Comparison of ENCODE assay signal across 8 mouse cellular contexts in genomic region chr11:100758707-100759610, GRCm38 (mm10). TPM values are rescaled to one million over a fixed set of nuclear protein-coding genes. Genes with fewer than 3 reads are reported as not detected.
DNase-seq lines count a peak whose midpoint lies in the region; ATAC-seq and TF ChIP-seq lines count a peak whose summit lies in the region.

No protein-coding gene starts in this region.

- no peak for ATAC-seq in heart, embryonic 15.5 days (replicated peaks; ENCODE audit: insufficient number of reproducible peaks, insufficient read depth, low FRiP score, low read depth)
- ATAC-seq in midbrain, embryonic 12.5 days (ENCODE audit: low FRiP score, low read depth) = no peak

- no peak overlapping the region for H3K27ac ChIP-seq in bone marrow macrophage, adult 2 months (ENCODE audit: insufficient read depth, low read depth, low read length)
- H3K27ac ChIP-seq in heart, embryonic 15.5 days = no peak overlapping the region
- peak overlapping the region; percentile 74 for H3K27ac ChIP-seq in limb, embryonic 10.5 days
- H3K27ac ChIP-seq in midbrain, embryonic 12.5 days (replicated peaks) = peak overlapping the region; percentile 56

- H3K9me3 ChIP-seq in heart, embryonic 15.5 days (replicated peaks) = no peaks in the 10 kb centered on the region
- H3K9me3 ChIP-seq in limb, embryonic 10.5 days (replicated peaks) = no peaks in the 10 kb centered on the region
- H3K9me3 ChIP-seq in midbrain, embryonic 12.5 days = no peaks in the 10 kb centered on the region

- H3K4me3 ChIP-seq in bone marrow macrophage, adult 2 months (ENCODE audit: insufficient read depth, low read length) = peak overlapping the region; percentile 48
- H3K4me3 ChIP-seq in heart, embryonic 15.5 days = peak overlapping the region; percentile 30
- H3K4me3 ChIP-seq in limb, embryonic 10.5 days = peak overlapping the region; percentile 46
- peak overlapping the region; percentile 52 for H3K4me3 ChIP-seq in midbrain, embryonic 12.5 days

- no peaks in the 10 kb centered on the region for H3K36me3 ChIP-seq in heart, embryonic 15.5 days
- no peaks in the 10 kb centered on the region for H3K36me3 ChIP-seq in limb, embryonic 10.5 days
- no peaks in the 10 kb centered on the region for H3K36me3 ChIP-seq in midbrain, embryonic 12.5 days

- no peak for TF ChIP-seq POLR2A in bone marrow macrophage, adult 2 months (IDR thresholded peaks at IDR 0.05; ENCODE audit: borderline replicate concordance, low read depth, low read length)

- H3K4me1 ChIP-seq in bone marrow macrophage, adult 2 months (ENCODE audit: control insufficient read depth, insufficient read depth, low read length) = peaks cover 9% of the 10 kb centered on the region
- H3K4me1 ChIP-seq in heart, embryonic 15.5 days (replicated peaks) = peaks cover 14% of the 10 kb centered on the region
- H3K4me1 ChIP-seq in limb, embryonic 10.5 days = peaks cover 24% of the 10 kb centered on the region
- H3K4me1 ChIP-seq in midbrain, embryonic 12.5 days = peaks cover 28% of the 10 kb centered on the region

- H3K9ac ChIP-seq in heart, embryonic 15.5 days = no peak overlapping the region
- H3K9ac ChIP-seq in midbrain, embryonic 12.5 days (replicated peaks) = peak overlapping the region; percentile 61

- peak; percentile 38 for DNase-seq in ovary, postnatal 10 days (ENCODE audit: low spot score)
- DNase-seq in ovary, postnatal 14 days (ENCODE audit: low spot score) = no peak
- DNase-seq in limb, embryonic 10.5 days (ENCODE audit: low spot score) = peak; percentile 89
- peak; percentile 54 for DNase-seq in thymus, postnatal 25 days
- DNase-seq in urinary bladder, postnatal 10 days (ENCODE audit: low spot score) = no peak

- peak overlapping the region; percentile 54 for H3K4me2 ChIP-seq in heart, embryonic 15.5 days
- H3K4me2 ChIP-seq in midbrain, embryonic 12.5 days (replicated peaks) = peak overlapping the region; percentile 75

- WGBS in heart, embryonic 15.5 days = 2% methylated on average over 35 of the region's 35 CpGs
- 2% methylated on average over 35 of the region's 35 CpGs for WGBS in limb, embryonic 10.5 days
- WGBS in midbrain, embryonic 12.5 days = under 1% methylated on average over 35 of the region's 35 CpGs

- peaks cover 56% of the 10 kb centered on the region for H3K27me3 ChIP-seq in heart, embryonic 15.5 days
- peaks cover 76% of the 10 kb centered on the region for H3K27me3 ChIP-seq in limb, embryonic 10.5 days (ENCODE audit: low read depth, poor library complexity, severe bottlenecking)
- H3K27me3 ChIP-seq in midbrain, embryonic 12.5 days = peaks cover 47% of the 10 kb centered on the region

- no peak for TF ChIP-seq CTCF in bone marrow macrophage, adult 2 months (IDR thresholded peaks at IDR 0.05; ENCODE audit: low read depth, low read length)

RNA-seq across cellular contexts. Expression of gene Kcnh4, which starts 0.8 kb away (rescaled TPM):
- not detected in 2 replicates for polyA plus RNA-seq in bone marrow macrophage, adult 2 months (2012; ENCODE audit: insufficient read depth, insufficient read length, missing spikeins)
- 0.10 TPM in 1 of 2 replicates, not detected in the other for polyA plus RNA-seq in heart, embryonic 15.5 days (2015; fragmentation: Nextera tagmentation; extraction: Ambion mirVana)
- polyA plus RNA-seq in limb, embryonic 10.5 days (2016; fragmentation: Nextera tagmentation; extraction: Ambion mirVana) = not detected in 2 replicates
- polyA plus RNA-seq in midbrain, embryonic 12.5 days (2016; fragmentation: Nextera tagmentation; extraction: Ambion mirVana) = 6.1 and 6.9 TPM in 2 replicates

RNA-seq across cellular contexts. Expression of gene Hcrt, which starts 3.8 kb away (rescaled TPM):
- polyA plus RNA-seq in bone marrow macrophage, adult 2 months (2012; ENCODE audit: insufficient read depth, insufficient read length, missing spikeins) = not detected in 2 replicates
- not detected in 2 replicates for polyA plus RNA-seq in heart, embryonic 15.5 days (2015; fragmentation: Nextera tagmentation; extraction: Ambion mirVana)
- not detected in 2 replicates for polyA plus RNA-seq in limb, embryonic 10.5 days (2016; fragmentation: Nextera tagmentation; extraction: Ambion mirVana)
- not detected in 2 replicates for polyA plus RNA-seq in midbrain, embryonic 12.5 days (2016; fragmentation: Nextera tagmentation; extraction: Ambion mirVana)

RNA-seq across cellular contexts. Expression of gene Ghdc, which starts 11.8 kb away (rescaled TPM):
- polyA plus RNA-seq in bone marrow macrophage, adult 2 months (2012; ENCODE audit: insufficient read depth, insufficient read length, missing spikeins) = 12.0 and 15.6 TPM in 2 replicates
- 5.5 and 8.1 TPM in 2 replicates for polyA plus RNA-seq in heart, embryonic 15.5 days (2015; fragmentation: Nextera tagmentation; extraction: Ambion mirVana)
- polyA plus RNA-seq in limb, embryonic 10.5 days (2016; fragmentation: Nextera tagmentation; extraction: Ambion mirVana) = 3.5 and 4.3 TPM in 2 replicates
- polyA plus RNA-seq in midbrain, embryonic 12.5 days (2016; fragmentation: Nextera tagmentation; extraction: Ambion mirVana) = 3.7 and 5.1 TPM in 2 replicates

RNA-seq across cellular contexts. Expression of gene Rab5c, which starts 20.9 kb away (rescaled TPM):
- 269 and 300 TPM in 2 replicates for polyA plus RNA-seq in bone marrow macrophage, adult 2 months (2012; ENCODE audit: insufficient read depth, insufficient read length, missing spikeins)
- 13.0 and 16.2 TPM in 2 replicates for polyA plus RNA-seq in heart, embryonic 15.5 days (2015; fragmentation: Nextera tagmentation; extraction: Ambion mirVana)
- 13.1 and 16.8 TPM in 2 replicates for polyA plus RNA-seq in limb, embryonic 10.5 days (2016; fragmentation: Nextera tagmentation; extraction: Ambion mirVana)
- polyA plus RNA-seq in midbrain, embryonic 12.5 days (2016; fragmentation: Nextera tagmentation; extraction: Ambion mirVana) = 17.1 and 23.4 TPM in 2 replicates

RNA-seq across cellular contexts. Expression of gene Hspb9, which starts 45.3 kb away (rescaled TPM):
- polyA plus RNA-seq in bone marrow macrophage, adult 2 months (2012; ENCODE audit: insufficient read depth, insufficient read length, missing spikeins) = not detected in 2 replicates
- polyA plus RNA-seq in heart, embryonic 15.5 days (2015; fragmentation: Nextera tagmentation; extraction: Ambion mirVana) = not detected in 2 replicates
- polyA plus RNA-seq in limb, embryonic 10.5 days (2016; fragmentation: Nextera tagmentation; extraction: Ambion mirVana) = 0.31 and 0.56 TPM in 2 replicates
- 0.26 TPM in 1 of 2 replicates, not detected in the other for polyA plus RNA-seq in midbrain, embryonic 12.5 days (2016; fragmentation: Nextera tagmentation; extraction: Ambion mirVana)

Comparison
In these comparisons a context has a peak if more than half of its experiments do, and no peak if none do; other contexts are left out.
1. DNase-seq: peak in ovary, postnatal 10 days (single experiment), limb, embryonic 10.5 days (single experiment) and thymus, postnatal 25 days (single experiment); none in ovary, postnatal 14 days (single experiment) and urinary bladder, postnatal 10 days (single experiment).
2. H3K27ac ChIP-seq: peak in limb, embryonic 10.5 days (single experiment) and midbrain, embryonic 12.5 days (single experiment); none in bone marrow macrophage, adult 2 months (single experiment) and heart, embryonic 15.5 days (single experiment).
3. Peak in every context shown above with its lines, with median percentiles within 50 percentile points of each other: H3K4me3 ChIP-seq.